Mouse (Mus musculus) embryonic facial prominence, embryonic 15.5 days (tissue): ENCODE data around the gene Rnf222. TPM values are rescaled to one million over a fixed set of nuclear protein-coding genes. Genes with fewer than 3 reads are reported as not detected.

ENCODE experiments used
- ATAC-seq: fragments of 200-750 bp; cut with Nextera tagmentation; 2 replicates; pipeline ENCODE4 v1.8.0; 2017; ENCODE audit warnings: low read depth, moderate TSS enrichment; ENCODE audit not compliant: insufficient number of reproducible peaks, low FRiP score, low TSS enrichment
- H3K27ac ChIP-seq: fragments of 300-500 bp; sonication (generic); replicated peaks from 2 replicates; pipeline ENCODE4 v1.5.1; 2015; ENCODE audit warnings: mild to moderate bottlenecking, inconsistent platforms
- H3K27me3 ChIP-seq: fragments of 300-500 bp; sonication (generic); 2 replicates; pipeline ENCODE4 v1.6.1; 2015; ENCODE audit warnings: inconsistent platforms
- H3K36me3 ChIP-seq: fragments of 300-500 bp; sonication (generic); 2 replicates; pipeline ENCODE4 v1.6.1; 2015; ENCODE audit warnings: mild to moderate bottlenecking, inconsistent platforms
- H3K4me1 ChIP-seq: fragments of 300-500 bp; sonication (generic); 2 replicates; pipeline ENCODE4 v1.6.1; 2015; ENCODE audit warnings: inconsistent platforms
- H3K4me2 ChIP-seq: fragments of 300-500 bp; sonication (generic); replicated peaks from 2 replicates; pipeline ENCODE4 v1.6.1; 2015; ENCODE audit warnings: mild to moderate bottlenecking, inconsistent platforms
- H3K4me3 ChIP-seq: fragments of 300-500 bp; sonication (generic); replicated peaks from 2 replicates; pipeline ENCODE4 v1.5.1; 2015; ENCODE audit warnings: mild to moderate bottlenecking, inconsistent platforms
- H3K9ac ChIP-seq: fragments of 300-500 bp; sonication (generic); 2 replicates; pipeline ENCODE4 v1.6.1; 2015; ENCODE audit warnings: inconsistent platforms
- H3K9me3 ChIP-seq: fragments of 300-500 bp; sonication (generic); replicated peaks from 2 replicates; pipeline ENCODE4 v1.6.1; 2016; ENCODE audit warnings: inconsistent platforms
- WGBS: fragments of 180-500 bp; shearing (Covaris S2); methylation state at CpG from one replicate; pipeline ENCODE4 v1.1.7; 2015; 5-methylcytosine and 5-hydroxymethylcytosine counted together
- polyA plus RNA-seq: library from polyadenylated mRNA; unstranded; fragments of >200 nt; fragmentation: Nextera tagmentation; extraction: Ambion mirVana; gene quantifications from 2 replicates; pipeline ENCODE4 v1.2.1, GENCODE M21; 2015

Gene Rnf222
- 3.4 and 3.5 TPM in 2 replicates for polyA plus RNA-seq

DNA sequence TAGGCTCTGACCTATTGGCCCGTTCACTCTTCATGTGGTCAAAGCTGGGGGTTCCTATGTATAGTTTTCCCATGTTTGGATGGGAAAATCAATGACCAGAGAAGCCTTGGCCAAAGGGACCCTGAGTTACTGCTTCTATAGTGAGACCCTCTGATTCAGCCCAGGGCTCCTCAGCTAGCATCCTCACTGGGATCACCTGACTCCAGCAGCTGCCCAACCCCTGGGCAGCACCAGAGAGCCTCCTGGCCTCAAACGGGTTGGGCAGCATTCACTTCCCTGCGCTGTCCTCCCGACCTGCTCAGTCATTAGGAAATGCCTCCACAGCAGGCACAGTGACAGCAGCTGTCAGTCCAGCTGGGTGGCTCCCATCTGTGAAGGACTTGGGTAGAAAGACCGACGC lies at the start of gene Rnf222:
Gene Rnf222, plus strand, starts transcription at position 301 of the 400 bp plus-strand sequence.
- no peak for ATAC-seq
- H3K27me3 ChIP-seq, result no peaks in the 10 kb centered on the region
- WGBS, result 28% methylated on average over 6 of the region's 6 CpGs
- no peak within 1 kb of the TSS for H3K9ac ChIP-seq
- H3K4me1 ChIP-seq, result no peaks in the 10 kb centered on the region
- H3K9me3 ChIP-seq, result no peaks in the 10 kb centered on the region
- no peak within 1 kb of the TSS for H3K4me3 ChIP-seq
- H3K36me3 ChIP-seq, result no peaks in the 10 kb centered on the region
- H3K4me2 ChIP-seq, result no peak within 1 kb of the TSS
- no peak within 1 kb of the TSS; the same call in 1 of the 2 replicates for H3K27ac ChIP-seq

DNA sequence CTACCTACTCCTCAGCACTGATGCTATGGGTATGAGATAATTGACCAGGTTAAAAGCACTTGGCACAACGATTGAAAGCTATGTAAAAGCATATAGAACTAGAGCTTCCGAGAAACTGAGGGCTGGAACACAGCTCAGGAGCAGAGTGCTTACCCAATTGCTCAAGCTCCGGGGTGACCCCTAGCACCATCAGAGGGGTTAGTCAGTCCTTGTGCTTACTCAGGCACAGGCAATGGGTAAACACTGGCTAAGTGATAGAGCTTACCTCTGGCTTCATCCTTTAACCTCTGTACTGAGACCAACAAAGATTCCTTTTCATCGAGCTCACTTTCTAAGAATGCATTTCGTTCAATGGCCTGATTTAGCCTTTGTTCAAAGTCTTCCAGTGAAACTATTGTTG lies 48.7 kb upstream of the Rnf222 start:
- no peak overlapping the region for H3K27ac ChIP-seq
- no peaks in the 10 kb centered on the region for H3K4me1 ChIP-seq
- ATAC-seq, result no peak
- no peak overlapping the region for H3K4me2 ChIP-seq
- no peak overlapping the region for H3K9ac ChIP-seq
- 93% methylated on average over 5 of the region's 5 CpGs for WGBS
- no peaks in the 10 kb centered on the region for H3K27me3 ChIP-seq
- no peaks in the 10 kb centered on the region for H3K9me3 ChIP-seq
- H3K4me3 ChIP-seq, result no peak overlapping the region
- H3K36me3 ChIP-seq, result peaks cover 66% of the 10 kb centered on the region

- Histone ChIP-seq H3K36me3 (no peaks in the 10 kb centered on the region), H3K4me1 (peaks cover 19% of the 10 kb centered on the region), H3K9me3 (no peaks in the 10 kb centered on the region), H3K9ac (no peak overlapping the region), H3K4me2 (peak overlapping the region; percentile 29; the same call in 1 of the 2 replicates), H3K4me3 (no peak overlapping the region), H3K27ac (no peak overlapping the region), H3K27me3 (no peaks in the 10 kb centered on the region)
- 75% methylated on average over 7 of the region's 7 CpGs for WGBS
- no peak for ATAC-seq
Observed at GRCm38 (mm10) chr11:68850862-68851261, 37.5 kb upstream of the Rnf222 start.

- peak overlapping the region; percentile 57 for H3K4me2 ChIP-seq
- WGBS, result 2% methylated on average over 13 of the region's 13 CpGs
- peak overlapping the region; percentile 99 for H3K4me3 ChIP-seq
- peaks cover 19% of the 10 kb centered on the region for H3K4me1 ChIP-seq
- no peaks in the 10 kb centered on the region for H3K27me3 ChIP-seq
- H3K9me3 ChIP-seq, result no peaks in the 10 kb centered on the region
- H3K9ac ChIP-seq, result peak overlapping the region; percentile 94
- peak overlapping the region; percentile 100 for H3K27ac ChIP-seq
- no peaks in the 10 kb centered on the region for H3K36me3 ChIP-seq
- ATAC-seq, result no peak
Observed at GRCm38 (mm10) chr11:68851644-68852485, 36.5 kb upstream of the Rnf222 start.

DNA sequence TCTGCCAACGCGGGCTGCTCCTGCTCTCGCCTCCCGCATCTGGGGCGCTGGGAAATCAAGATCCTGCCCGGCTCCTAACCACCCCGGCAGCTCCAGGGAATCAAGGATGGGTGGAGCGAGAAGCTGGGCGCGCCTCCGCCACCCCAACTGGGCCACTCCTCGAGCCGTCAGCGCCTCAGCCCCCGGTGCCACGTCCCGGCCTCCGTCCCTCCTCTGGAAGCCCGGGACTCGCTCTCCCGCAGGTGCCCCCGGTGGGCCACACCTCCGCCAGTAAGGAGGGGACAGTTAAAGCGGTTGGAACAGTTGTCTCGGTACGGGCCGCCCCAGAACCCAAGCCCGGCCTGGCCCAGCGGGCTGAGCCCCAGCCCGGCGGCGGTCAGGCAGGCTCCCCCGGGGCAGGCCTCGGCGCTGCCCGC lies 35.9 kb upstream of the Rnf222 start:
- H3K27ac ChIP-seq, result peak overlapping the region; percentile 100
- H3K4me3 ChIP-seq, result peak overlapping the region; percentile 99
- no peaks in the 10 kb centered on the region for H3K36me3 ChIP-seq
- 0% methylated on average over 36 of the region's 36 CpGs for WGBS
- peak; percentile 65 for ATAC-seq
- no peaks in the 10 kb centered on the region for H3K27me3 ChIP-seq
- H3K4me2 ChIP-seq, result peak overlapping the region; percentile 57
- no peaks in the 10 kb centered on the region for H3K9me3 ChIP-seq
- H3K9ac ChIP-seq, result peak overlapping the region; percentile 94
- H3K4me1 ChIP-seq, result peaks cover 19% of the 10 kb centered on the region

GRCm38 (mm10) chr11:68852932-68853409 lies 35.4 kb upstream of the Rnf222 start:
- H3K36me3 ChIP-seq, result no peaks in the 10 kb centered on the region
- peak overlapping the region; percentile 57 for H3K4me2 ChIP-seq
- peak overlapping the region; percentile 100 for H3K27ac ChIP-seq
- peak overlapping the region; percentile 94 for H3K9ac ChIP-seq
- WGBS, result under 1% methylated on average over 42 of the region's 42 CpGs
- ATAC-seq, result peak; percentile 100
- H3K4me3 ChIP-seq, result peak overlapping the region; percentile 99
- H3K9me3 ChIP-seq, result no peaks in the 10 kb centered on the region
- H3K4me1 ChIP-seq, result peaks cover 19% of the 10 kb centered on the region
- no peaks in the 10 kb centered on the region for H3K27me3 ChIP-seq

DNA sequence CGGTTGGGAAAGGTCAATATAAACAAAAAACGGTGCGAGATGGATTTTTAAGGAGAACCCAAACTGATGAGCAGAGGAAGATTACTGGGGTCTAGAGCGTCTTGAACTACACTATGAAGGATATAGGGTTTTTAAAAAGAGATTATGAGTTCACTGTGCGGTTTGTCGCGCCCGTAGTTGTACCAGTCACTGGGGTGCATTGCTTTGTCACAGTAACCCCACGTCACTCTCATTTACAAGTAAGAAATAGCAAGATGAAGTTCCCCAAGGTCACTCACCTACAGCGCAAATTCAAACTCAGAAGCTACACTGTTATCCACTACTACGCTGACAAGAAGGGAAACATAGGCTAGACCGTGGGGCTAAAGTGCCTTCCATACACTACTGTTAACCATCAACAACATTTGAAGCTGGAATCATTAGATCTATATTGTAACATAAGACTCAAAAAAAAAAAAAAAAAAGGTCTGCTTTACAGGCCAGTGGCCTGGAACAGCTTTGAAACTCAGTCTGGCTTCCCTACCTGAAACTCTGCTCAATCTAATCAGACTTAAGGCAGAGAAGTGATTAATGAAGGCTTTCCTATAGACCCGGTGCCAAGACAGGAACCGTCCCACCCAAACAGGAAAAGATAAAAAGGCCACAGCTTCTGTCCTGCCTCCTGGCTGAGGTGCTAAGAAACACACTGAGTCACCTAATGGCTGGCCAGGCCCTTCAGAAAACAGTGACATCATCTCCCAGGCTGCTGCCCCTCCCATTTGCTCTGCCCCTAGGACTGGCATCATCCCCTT lies 34.5 kb upstream of the Rnf222 start:
- Histone ChIP-seq H3K9ac (peak overlapping the region; percentile 39), H3K9me3 (no peaks in the 10 kb centered on the region), H3K36me3 (no peaks in the 10 kb centered on the region), H3K27me3 (no peaks in the 10 kb centered on the region), H3K4me2 (peak overlapping the region; percentile 57), H3K4me1 (peaks cover 19% of the 10 kb centered on the region), H3K27ac (peak overlapping the region; percentile 100), H3K4me3 (peak overlapping the region; percentile 99)
- ATAC-seq, result no peak
- WGBS, result 43% methylated on average over 14 of the region's 14 CpGs

DNA sequence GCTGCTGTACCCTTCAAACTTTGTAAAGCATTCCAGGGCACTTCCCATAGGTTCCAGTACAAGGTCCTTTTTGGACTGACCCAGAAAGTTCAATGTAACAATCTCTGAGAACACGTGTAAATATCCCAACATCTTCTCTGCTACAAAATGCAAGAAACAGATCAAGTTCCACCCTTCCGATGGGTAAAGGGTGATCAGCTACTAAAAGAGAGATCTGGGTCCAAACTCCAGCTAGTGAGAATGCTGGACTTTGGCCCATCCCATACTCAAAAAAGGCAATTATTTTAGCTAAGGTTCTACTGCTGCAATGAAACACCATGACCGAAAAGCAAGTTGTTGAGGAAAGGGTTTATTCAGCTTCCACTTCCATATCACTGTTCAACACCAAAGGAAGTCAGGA lies 33.7 kb upstream of the Rnf222 start:
- Histone ChIP-seq H3K27ac (no peak overlapping the region), H3K9me3 (no peaks in the 10 kb centered on the region), H3K27me3 (no peaks in the 10 kb centered on the region), H3K9ac (no peak overlapping the region), H3K36me3 (no peaks in the 10 kb centered on the region), H3K4me1 (peaks cover 19% of the 10 kb centered on the region), H3K4me2 (no peak overlapping the region), H3K4me3 (no peak overlapping the region)
- no peak for ATAC-seq
- whole genome bisulfite sequencing, result 84% methylated on average over 3 of the region's 3 CpGs

DNA sequence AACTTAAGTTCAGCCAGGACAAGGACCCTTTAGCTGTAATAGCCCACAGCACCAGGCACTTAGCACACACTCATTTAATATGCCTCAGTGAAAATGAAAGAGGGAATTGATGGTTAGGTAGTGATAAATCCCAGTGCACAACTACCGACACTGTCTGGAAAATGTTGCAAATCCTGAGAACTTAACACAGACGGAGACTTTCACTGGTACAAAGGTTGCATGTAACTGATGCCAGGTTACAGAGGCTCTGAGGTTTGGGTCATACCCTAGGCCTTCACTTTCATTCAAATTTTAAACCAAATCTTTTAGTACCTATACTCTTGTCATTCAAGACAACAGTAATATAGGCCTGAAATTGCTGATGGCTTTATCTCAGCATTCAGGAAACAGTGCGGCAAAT lies 31.0 kb upstream of the Rnf222 start:
- no peak for ATAC-seq
- WGBS, result 91% methylated on average over 3 of the region's 3 CpGs

GRCm38 (mm10) chr11:68859943-68860593 lies 28.3 kb upstream of the Rnf222 start:
- Histone ChIP-seq H3K9ac (no peak overlapping the region), H3K4me1 (no peaks in the 10 kb centered on the region), H3K4me3 (no peak overlapping the region), H3K27me3 (no peaks in the 10 kb centered on the region), H3K27ac (no peak overlapping the region), H3K4me2 (no peak overlapping the region), H3K9me3 (no peaks in the 10 kb centered on the region), H3K36me3 (no peaks in the 10 kb centered on the region)
- WGBS, result 71% methylated on average over 8 of the region's 8 CpGs
- ATAC-seq, result no peak

More for the DNA sequence above, 31.0 kb upstream of the Rnf222 start:
- Histone ChIP-seq H3K4me1 (peaks cover 10% of the 10 kb centered on the region), H3K4me3 (no peak overlapping the region), H3K27ac (no peak overlapping the region), H3K9ac (no peak overlapping the region), H3K27me3 (no peaks in the 10 kb centered on the region), H3K36me3 (no peaks in the 10 kb centered on the region), H3K9me3 (no peaks in the 10 kb centered on the region), H3K4me2 (no peak overlapping the region)

DNA sequence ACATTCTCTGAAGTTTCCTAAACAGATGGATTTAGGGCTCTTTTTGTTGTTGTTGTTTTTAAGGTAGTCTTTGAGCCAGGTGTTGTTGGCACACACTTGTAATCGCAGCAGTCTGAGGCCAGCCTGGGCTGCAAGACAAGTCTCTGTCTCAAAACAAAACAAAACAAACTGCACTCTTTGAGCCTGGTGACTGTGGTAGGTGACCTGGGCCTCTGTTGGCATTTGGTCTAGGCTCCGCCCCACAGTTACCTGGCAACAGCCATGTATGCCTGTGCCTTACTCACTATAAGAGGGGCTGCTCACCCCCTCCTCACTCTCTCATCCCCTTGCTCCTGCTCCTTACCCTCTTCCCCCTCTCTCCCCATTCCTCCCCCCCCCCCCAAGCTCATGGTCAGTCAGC lies 26.1 kb upstream of the Rnf222 start:
- Histone ChIP-seq H3K27ac (no peak overlapping the region), H3K4me3 (no peak overlapping the region), H3K4me2 (no peak overlapping the region), H3K4me1 (no peaks in the 10 kb centered on the region), H3K27me3 (no peaks in the 10 kb centered on the region), H3K9me3 (no peaks in the 10 kb centered on the region), H3K36me3 (no peaks in the 10 kb centered on the region), H3K9ac (no peak overlapping the region)
- ATAC-seq, result no peak
- 73% methylated on average over 2 of the region's 2 CpGs for WGBS
